Mouse (Mus musculus): ENCODE results near the gene Ttll4. TPM values are rescaled to one million over a fixed set of nuclear protein-coding genes. Genes with fewer than 3 reads are reported as not detected.
A peak's percentile ranks its signal among the peaks of the same experiment; 100 is the strongest.

Ttll4 gene
- polyA plus RNA-seq, 1 experiment from 2014 or later, result 2.1 TPM

DNA sequence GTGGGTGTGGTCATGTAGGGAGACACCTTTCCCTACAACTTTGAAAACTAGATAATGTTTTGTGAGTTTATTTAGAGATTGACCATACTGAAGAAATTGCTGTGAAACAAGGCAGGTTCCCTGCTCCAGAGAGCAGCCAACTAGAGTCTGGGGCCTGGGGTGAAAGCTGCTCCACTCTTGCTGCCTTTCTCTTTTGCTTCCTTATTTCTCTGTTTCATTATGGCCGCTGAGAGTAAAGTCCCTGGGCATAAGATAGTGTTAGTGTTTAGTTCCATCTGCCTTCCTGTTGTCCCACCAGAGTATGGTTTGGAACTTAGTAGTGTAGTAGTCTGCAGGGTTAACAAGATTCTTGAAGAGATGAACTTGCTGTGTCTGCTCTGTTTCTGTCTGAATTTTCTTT, 16.3 kb downstream of the Ttll4 start:
- Histone ChIP-seq H3K9ac (ENCODE audit: low read depth, low read length) (no peak overlapping the region), H3K27me3 (replicated peaks; ENCODE audit: control insufficient read depth, insufficient read depth, low read length) (no peaks in the 10 kb centered on the region), H3K36me3 (ENCODE audit: control insufficient read depth, insufficient read depth) (peaks cover 37% of the 10 kb centered on the region), H3K4me1 (replicated peaks; ENCODE audit: control insufficient read depth, insufficient read depth, low read length) (no peaks in the 10 kb centered on the region), H3K27ac (ENCODE audit: low read depth, low read length) (peak overlapping the region; percentile 9), H3K4me2 (replicated peaks; ENCODE audit: low read depth) (no peak overlapping the region), H3K4me3 (ENCODE audit: low read depth, low read length) (no peak overlapping the region), H3K9me3 (ENCODE audit: control insufficient read depth) (no peaks in the 10 kb centered on the region)
- 60% methylated on average over 1 of the region's 1 CpGs for WGBS
- peak; percentile 65; the same call in 1 of the 2 replicates for ATAC-seq
- no peak for TF ChIP-seq CTCF (IDR thresholded peaks at IDR 0.05; ENCODE audit: low read depth)

DNA sequence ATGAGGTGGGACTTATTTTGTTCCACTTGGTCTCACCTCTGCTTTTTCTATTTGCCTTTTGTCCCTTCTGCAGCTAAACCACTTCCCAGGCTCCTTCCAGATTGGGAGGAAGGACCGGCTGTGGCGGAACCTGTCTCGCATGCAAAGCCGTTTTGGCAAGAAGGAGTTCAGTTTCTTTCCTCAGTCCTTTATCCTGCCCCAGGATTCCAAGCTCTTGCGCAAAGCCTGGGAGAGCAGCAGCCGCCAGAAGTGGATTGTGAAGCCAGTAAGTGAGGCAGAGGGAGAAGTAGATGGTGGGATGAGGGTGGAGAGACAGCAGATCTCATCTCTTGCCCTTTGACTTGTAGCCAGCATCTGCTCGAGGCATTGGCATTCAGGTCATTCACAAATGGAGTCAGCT, 25.6 kb downstream of the Ttll4 start:
- ATAC-seq, result no peak
- Histone ChIP-seq H3K9ac (ENCODE audit: low read depth, low read length) (no peak overlapping the region), H3K4me2 (replicated peaks; ENCODE audit: low read depth) (no peak overlapping the region), H3K36me3 (ENCODE audit: control insufficient read depth, insufficient read depth) (peaks cover 75% of the 10 kb centered on the region), H3K27me3 (replicated peaks; ENCODE audit: control insufficient read depth, insufficient read depth, low read length) (no peaks in the 10 kb centered on the region), H3K9me3 (ENCODE audit: control insufficient read depth) (no peaks in the 10 kb centered on the region), H3K4me3 (ENCODE audit: low read depth, low read length) (no peak overlapping the region), H3K27ac (ENCODE audit: low read depth, low read length) (no peak overlapping the region), H3K4me1 (replicated peaks; ENCODE audit: control insufficient read depth, insufficient read depth, low read length) (no peaks in the 10 kb centered on the region)
- no peak for TF ChIP-seq CTCF (IDR thresholded peaks at IDR 0.05; ENCODE audit: low read depth)
- WGBS, result 96% methylated on average over 7 of the region's 7 CpGs

GRCm38 (mm10) chr1:74693891-74694583, 32.5 kb downstream of the Ttll4 start:
- Histone ChIP-seq H3K27ac (ENCODE audit: low read depth, low read length) (no peak overlapping the region), H3K27me3 (replicated peaks; ENCODE audit: control insufficient read depth, insufficient read depth, low read length) (no peaks in the 10 kb centered on the region), H3K4me3 (ENCODE audit: low read depth, low read length) (no peak overlapping the region), H3K9me3 (ENCODE audit: control insufficient read depth) (no peaks in the 10 kb centered on the region), H3K4me1 (replicated peaks; ENCODE audit: control insufficient read depth, insufficient read depth, low read length) (no peaks in the 10 kb centered on the region), H3K4me2 (replicated peaks; ENCODE audit: low read depth) (no peak overlapping the region), H3K36me3 (ENCODE audit: control insufficient read depth, insufficient read depth) (peaks cover 62% of the 10 kb centered on the region), H3K9ac (ENCODE audit: low read depth, low read length) (no peak overlapping the region)
- WGBS, result 90% methylated on average over 8 of the region's 8 CpGs
- ATAC-seq, result no peak
- no peak for TF ChIP-seq CTCF (IDR thresholded peaks at IDR 0.05; ENCODE audit: low read depth)

DNA sequence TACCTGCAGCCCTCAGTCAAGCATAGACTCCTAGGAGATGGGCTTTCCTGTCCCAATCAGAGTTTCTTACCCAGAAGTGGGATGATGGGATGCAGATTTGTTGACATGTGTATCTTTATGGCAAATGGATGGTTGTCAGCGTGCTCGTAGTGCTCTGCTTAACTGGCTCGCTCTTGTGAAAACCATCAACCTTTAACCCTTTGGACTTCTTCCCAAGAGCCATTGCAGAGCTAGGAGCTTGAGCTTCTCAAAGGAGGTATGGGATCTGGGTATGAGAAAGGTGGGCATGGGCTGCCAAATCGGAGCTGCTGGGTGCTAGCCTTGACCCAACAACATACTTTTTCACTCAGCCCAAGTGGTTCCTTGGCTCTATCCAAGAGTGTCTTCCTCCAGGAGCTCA, 34.3 kb downstream of the Ttll4 start:
- ATAC-seq, result no peak
- Histone ChIP-seq H3K4me1 (replicated peaks; ENCODE audit: control insufficient read depth, insufficient read depth, low read length) (no peaks in the 10 kb centered on the region), H3K27me3 (replicated peaks; ENCODE audit: control insufficient read depth, insufficient read depth, low read length) (no peaks in the 10 kb centered on the region), H3K4me2 (replicated peaks; ENCODE audit: low read depth) (no peak overlapping the region), H3K4me3 (ENCODE audit: low read depth, low read length) (no peak overlapping the region), H3K36me3 (ENCODE audit: control insufficient read depth, insufficient read depth) (peaks cover 44% of the 10 kb centered on the region), H3K27ac (ENCODE audit: low read depth, low read length) (no peak overlapping the region), H3K9me3 (ENCODE audit: control insufficient read depth) (no peaks in the 10 kb centered on the region), H3K9ac (ENCODE audit: low read depth, low read length) (no peak overlapping the region)
- WGBS, result 90% methylated on average over 4 of the region's 4 CpGs
- TF ChIP-seq CTCF (IDR thresholded peaks at IDR 0.05; ENCODE audit: low read depth), result no peak

- Histone ChIP-seq H3K27me3 (replicated peaks; ENCODE audit: control insufficient read depth, insufficient read depth, low read length) (no peaks in the 10 kb centered on the region), H3K36me3 (ENCODE audit: control insufficient read depth, insufficient read depth) (peaks cover 34% of the 10 kb centered on the region), H3K4me2 (replicated peaks; ENCODE audit: low read depth) (no peak overlapping the region), H3K4me1 (replicated peaks; ENCODE audit: control insufficient read depth, insufficient read depth, low read length) (no peaks in the 10 kb centered on the region), H3K27ac (ENCODE audit: low read depth, low read length) (peak overlapping the region; percentile 46; the same call in 1 of the 2 replicates), H3K9me3 (ENCODE audit: control insufficient read depth) (no peaks in the 10 kb centered on the region), H3K9ac (ENCODE audit: low read depth, low read length) (no peak overlapping the region), H3K4me3 (ENCODE audit: low read depth, low read length) (no peak overlapping the region)
- no peak for TF ChIP-seq CTCF (IDR thresholded peaks at IDR 0.05; ENCODE audit: low read depth)
- WGBS, result 88% methylated on average over 6 of the region's 6 CpGs
- ATAC-seq, result no peak
These were observed 35.9 kb downstream of the Ttll4 start for GRCm38 (mm10) chr1:74697416-74697815.

- peak overlapping the region; percentile 15; the same call in 1 of the 2 replicates for H3K27ac ChIP-seq (ENCODE audit: low read depth, low read length)
- H3K4me3 ChIP-seq (ENCODE audit: low read depth, low read length), result no peak overlapping the region
- peaks cover 33% of the 10 kb centered on the region for H3K36me3 ChIP-seq (ENCODE audit: control insufficient read depth, insufficient read depth)
- no peaks in the 10 kb centered on the region for H3K9me3 ChIP-seq (ENCODE audit: control insufficient read depth)
- no peak overlapping the region for H3K9ac ChIP-seq (ENCODE audit: low read depth, low read length)
- no peak for ATAC-seq
- TF ChIP-seq CTCF (IDR thresholded peaks at IDR 0.05; ENCODE audit: low read depth), result no peak
- 100% methylated on average over 1 of the region's 1 CpGs for WGBS
- H3K4me2 ChIP-seq (replicated peaks; ENCODE audit: low read depth), result no peak overlapping the region
- H3K27me3 ChIP-seq (replicated peaks; ENCODE audit: control insufficient read depth, insufficient read depth, low read length), result no peaks in the 10 kb centered on the region
- H3K4me1 ChIP-seq (replicated peaks; ENCODE audit: control insufficient read depth, insufficient read depth, low read length), result no peaks in the 10 kb centered on the region
These were observed 36.8 kb downstream of the Ttll4 start for GRCm38 (mm10) chr1:74698353-74698752.
